Mouse (Mus musculus) monocyte, adult 5-6 weeks (primary cell): ENCODE measurements around the gene Plod3. TPM values are rescaled to one million over a fixed set of nuclear protein-coding genes. Genes with fewer than 3 reads are reported as not detected.
"Not testable (repeated sequence)": the region's sequence is repeated elsewhere in the genome, so short reads cannot be mapped to it uniquely, and the experiment has no call there.

Experiments
- ATAC-seq: fragments of 153-309, 156-312 bp; replicated peaks from 2 replicates; pipeline ENCODE4 v1.8.0; 2017; ENCODE audit warnings: mild to moderate bottlenecking; ENCODE audit not compliant: low TSS enrichment, insufficient number of reproducible peaks, severe bottlenecking, poor library complexity, low FRiP score
- total RNA-seq: library from RNA; stranded (forward); fragments of 200-1000, 200-491, 200-594 nt; gene quantifications from 3 replicates; pipeline ENCODE4 v1.2.3, GENCODE M21; 2017

Gene Plod3
- 193 to 207 TPM (median 205 TPM) in 3 replicates for total RNA-seq

GRCm38 (mm10) chr5:136986695-136987137 is at the start of gene Plod3:
TSS of gene Plod3 (plus strand) at chr5:136987019.
- ATAC-seq: peak; percentile 93

GRCm38 (mm10) chr5:136937621-136938020 is 49.2 kb upstream of the Plod3 start:
- no peak for ATAC-seq

- no peak for ATAC-seq
Observed at GRCm38 (mm10) chr5:136939284-136939683, 47.5 kb upstream of the Plod3 start.

DNA sequence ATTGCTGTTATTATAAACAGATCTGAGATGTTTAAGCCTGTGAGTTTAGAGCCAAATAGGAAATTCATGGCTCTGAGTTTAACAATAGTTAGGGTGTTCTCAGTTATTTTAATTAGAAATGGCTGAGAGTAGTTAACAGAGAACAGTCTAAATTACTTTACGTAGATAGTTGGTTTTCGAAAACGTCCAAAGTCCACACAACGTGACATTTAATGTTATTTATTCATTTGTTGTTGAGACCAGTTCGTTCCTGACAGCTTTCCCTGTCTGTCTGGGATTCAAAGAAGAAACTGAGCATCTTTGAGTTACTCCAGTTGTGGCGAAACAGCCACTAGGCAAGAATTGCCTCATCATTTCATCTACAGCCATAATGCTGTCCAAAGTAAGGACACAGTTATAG is 46.8 kb upstream of the Plod3 start:
- not testable (repeated sequence) for ATAC-seq

- ATAC-seq: no peak
Observed at GRCm38 (mm10) chr5:136940845-136941560, 45.8 kb upstream of the Plod3 start.

GRCm38 (mm10) chr5:136942781-136943180 is 44.0 kb upstream of the Plod3 start:
- ATAC-seq: no peak

DNA sequence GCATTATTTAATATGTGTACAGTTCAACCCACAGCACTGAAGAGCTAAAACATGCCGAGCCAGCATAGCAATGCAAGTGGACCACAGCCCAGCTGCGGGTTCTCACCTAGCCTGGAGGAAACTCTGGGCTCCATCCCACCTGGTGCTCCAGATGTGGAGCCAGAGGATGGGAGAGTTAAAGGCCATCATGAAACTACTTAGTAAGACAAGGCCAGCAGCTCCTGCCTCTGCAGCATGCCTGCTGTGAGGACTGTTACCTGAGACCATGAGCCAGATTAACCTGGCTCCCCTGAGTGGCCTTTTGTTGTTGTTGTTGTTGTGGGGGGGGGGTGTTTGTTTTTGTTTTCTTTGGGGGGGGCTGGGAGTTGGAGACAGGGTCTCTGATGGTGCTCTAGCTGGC is 43.4 kb upstream of the Plod3 start:
- ATAC-seq: no peak

DNA sequence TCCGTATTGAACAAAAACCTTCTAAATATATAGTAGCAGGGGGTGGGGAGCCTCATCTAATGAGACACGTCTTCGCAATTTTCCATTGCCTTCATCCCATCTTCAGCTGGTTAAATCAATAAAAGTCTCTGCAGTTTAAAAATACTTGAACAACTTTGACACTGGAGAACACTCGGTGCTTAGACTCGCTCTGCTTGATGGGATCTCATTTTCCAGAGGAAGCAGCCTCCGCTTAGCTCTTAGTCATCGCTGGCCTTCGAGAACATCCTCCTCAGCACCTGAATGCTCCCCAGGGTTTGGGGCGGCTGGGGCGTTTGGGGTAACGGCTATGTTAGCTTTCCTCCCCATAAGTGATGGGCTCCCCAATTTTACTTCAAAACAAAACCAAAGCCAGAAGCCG is 41.7 kb upstream of the Plod3 start:
- no peak for ATAC-seq

- ATAC-seq: no peak
Observed at GRCm38 (mm10) chr5:136947874-136948273, 38.9 kb upstream of the Plod3 start.

- ATAC-seq: not testable (repeated sequence)
Observed at GRCm38 (mm10) chr5:136949551-136950336, 37.1 kb upstream of the Plod3 start.

GRCm38 (mm10) chr5:136950521-136950920 is 36.3 kb upstream of the Plod3 start:
- no peak for ATAC-seq

GRCm38 (mm10) chr5:136952153-136952552 is 34.7 kb upstream of the Plod3 start:
- ATAC-seq: no peak

GRCm38 (mm10) chr5:136953015-136953414 is 33.8 kb upstream of the Plod3 start, which contains the start of gene Fis1:
TSS of gene Fis1 (plus strand) at chr5:136953275.
- ATAC-seq: peak; percentile 94

- ATAC-seq: peak; percentile 80
Observed at GRCm38 (mm10) chr5:136953440-136953951, 33.3 kb upstream of the Plod3 start.

DNA sequence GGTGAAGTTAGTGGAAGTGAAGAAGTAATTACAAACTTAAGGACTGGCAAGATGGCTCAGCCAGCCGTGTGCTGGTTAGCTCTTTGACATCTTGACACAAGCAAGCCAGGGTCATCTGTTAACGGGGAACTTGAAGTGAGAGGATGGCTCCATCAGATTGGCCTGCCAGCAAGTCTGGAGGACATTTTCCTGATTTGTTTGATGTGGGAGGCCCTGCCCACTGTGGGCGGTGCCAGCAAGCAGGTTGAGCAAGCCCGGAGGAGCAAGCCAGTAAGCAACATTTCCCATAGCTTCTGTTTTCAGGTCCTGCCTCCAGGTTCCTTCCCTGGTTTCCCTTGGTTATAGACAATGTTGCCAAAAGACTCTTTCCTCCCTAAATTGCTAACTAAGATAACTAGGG is 31.2 kb upstream of the Plod3 start:
- no peak for ATAC-seq

- no peak for ATAC-seq
Observed at GRCm38 (mm10) chr5:136957250-136957649, 29.6 kb upstream of the Plod3 start.

- ATAC-seq: no peak
Observed at GRCm38 (mm10) chr5:136958991-136959605, 27.7 kb upstream of the Plod3 start.

DNA sequence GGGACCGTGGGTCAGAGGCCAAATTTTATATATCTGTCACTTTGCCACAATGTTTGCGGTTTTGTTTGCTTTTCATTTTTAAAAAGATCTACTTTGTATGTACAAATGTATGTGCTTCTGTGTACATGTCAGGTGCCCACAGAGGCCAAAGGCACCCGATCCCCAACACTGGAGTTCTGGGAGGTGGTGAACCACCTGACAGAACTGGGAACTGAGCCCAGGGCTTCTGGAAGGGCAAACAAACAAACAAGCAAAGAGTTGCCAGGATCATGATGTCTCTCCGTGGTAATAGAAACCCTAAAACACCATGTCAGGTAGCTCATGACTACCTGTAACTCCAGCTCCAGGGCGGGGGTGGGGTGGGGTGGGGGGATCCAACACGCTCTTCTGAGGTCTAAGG is 26.8 kb upstream of the Plod3 start:
- no peak for ATAC-seq

- no peak for ATAC-seq
Observed at GRCm38 (mm10) chr5:136961334-136961982, 25.4 kb upstream of the Plod3 start.
